Mouse (Mus musculus) cerebellum, postnatal 4 days (tissue): ENCODE data around the gene Faf2.
"Not testable (repeated sequence)": the region's sequence is repeated elsewhere in the genome, so short reads cannot be mapped to it uniquely, and the experiment has no call there.

Experiments
- DNase-seq, 2 experiments: peaks; one replicate each; pipeline ENCODE4 v3.0.0; 2022; ENCODE audit warnings: low spot score in 2 of 2, mixed read lengths in 1 of 2

Faf2 gene

DNA sequence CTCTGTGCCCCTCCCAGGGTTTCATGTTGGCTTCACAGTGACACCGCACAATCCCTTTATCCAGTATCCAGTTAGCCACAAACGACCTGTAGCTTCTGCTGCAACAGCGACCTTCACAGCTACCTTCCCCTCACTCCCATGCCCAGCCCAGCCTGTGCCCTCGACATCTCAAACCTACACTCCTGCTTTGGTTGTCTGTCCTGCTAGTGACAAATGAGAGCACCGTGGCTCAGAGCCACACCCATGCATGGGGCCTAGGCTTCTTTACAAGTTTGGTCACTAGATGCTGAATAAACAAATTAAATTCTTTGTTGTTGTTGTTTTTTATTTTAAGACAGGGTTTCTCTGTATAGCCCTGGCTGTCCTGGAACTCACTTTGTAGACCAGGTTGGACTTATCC is 14.4 kb upstream of the Faf2 start:
- DNase-seq: no peak

DNA sequence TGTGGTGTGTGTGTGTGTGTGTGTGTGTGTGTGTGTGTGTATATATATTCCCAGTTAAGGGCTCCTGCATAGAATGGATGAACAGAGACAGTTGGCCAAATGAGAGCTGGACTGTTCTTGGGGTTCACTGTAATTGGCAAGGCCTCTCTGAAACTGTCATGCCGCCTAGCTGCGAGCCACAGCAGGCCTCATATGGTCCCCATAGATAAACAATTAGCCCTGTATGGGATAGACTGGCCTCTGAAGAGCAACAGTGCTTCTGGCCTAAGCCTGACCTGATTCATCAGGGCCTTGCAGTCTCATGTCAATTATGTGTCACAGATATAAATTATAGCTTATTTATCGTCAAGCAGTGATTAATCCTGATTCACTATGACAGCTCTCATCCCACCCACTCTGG is 13.6 kb upstream of the Faf2 start:
- DNase-seq: no peak

DNA sequence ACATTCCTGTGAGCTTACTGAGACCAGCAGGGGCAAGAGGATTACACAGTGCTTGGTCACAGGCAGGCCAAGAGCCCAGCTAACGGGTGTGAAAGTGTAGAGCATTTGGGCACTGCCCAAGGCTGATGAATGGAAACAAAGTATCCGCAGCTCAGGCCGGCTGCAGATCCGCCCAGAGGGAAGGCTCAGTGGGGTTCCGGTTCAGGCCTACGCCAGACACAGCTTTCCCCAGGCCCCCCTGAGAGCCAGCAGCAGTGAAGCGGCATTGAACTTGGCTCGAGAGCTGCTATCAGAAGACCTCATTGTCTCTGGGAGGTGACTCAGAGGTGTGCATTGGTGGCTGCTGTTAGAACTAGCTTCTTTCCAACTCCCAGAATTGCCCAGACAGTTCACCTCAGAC is 12.9 kb upstream of the Faf2 start:
- DNase-seq: no peak

GRCm38 (mm10) chr13:54609301-54609700 is 12.3 kb upstream of the Faf2 start:
- no peak for DNase-seq

- DNase-seq: no peak
Measured at GRCm38 (mm10) chr13:54610613-54610971, 11.0 kb upstream of the Faf2 start.

DNA sequence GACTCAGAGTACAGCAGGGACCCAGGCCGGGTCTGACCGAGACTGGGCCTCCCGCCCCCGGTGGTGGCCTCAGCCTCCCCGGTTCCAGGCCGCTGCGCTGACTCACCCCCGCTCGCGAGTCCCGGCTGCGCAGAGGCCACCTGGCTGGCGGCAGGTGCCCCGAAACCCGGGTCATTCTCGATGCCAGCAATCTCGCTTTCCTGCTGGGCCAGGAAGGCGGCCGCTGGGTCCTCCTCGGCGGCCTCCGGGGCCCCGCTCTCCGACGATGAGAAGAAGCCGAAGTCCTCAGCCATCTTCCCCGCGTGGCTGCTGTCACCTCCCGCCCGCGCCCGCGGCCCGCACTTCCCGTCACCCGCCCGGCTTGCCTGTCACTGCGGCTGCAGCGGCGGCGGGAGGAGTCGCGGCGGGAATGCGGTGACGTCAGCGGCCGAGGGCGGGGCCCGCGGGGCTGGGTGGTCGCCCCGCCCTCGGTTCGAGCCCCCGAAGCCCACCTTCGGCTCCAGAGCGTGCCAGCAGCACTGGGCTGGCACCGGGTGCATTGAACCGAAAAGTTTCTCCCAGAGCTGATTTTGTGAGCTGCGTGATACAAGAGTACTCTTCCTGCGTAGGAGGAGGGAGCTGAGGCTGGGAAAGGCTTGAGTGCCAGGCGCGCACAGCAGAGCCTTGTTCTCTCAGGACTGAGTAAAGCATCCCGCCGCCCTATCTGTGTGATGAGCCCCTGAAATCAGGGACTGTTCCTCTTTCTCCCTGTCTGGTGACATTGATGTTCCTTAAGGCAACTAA is 10.4 kb upstream of the Faf2 start, which contains the start of gene Cltb:
Gene Cltb (minus strand): TSS at position 373 of the 783 bp plus-strand sequence.
- peak; percentile 89 to 92 for DNase-seq

GRCm38 (mm10) chr13:54613141-54613540 is 8.4 kb upstream of the Faf2 start:
- DNase-seq: not testable (repeated sequence)

DNA sequence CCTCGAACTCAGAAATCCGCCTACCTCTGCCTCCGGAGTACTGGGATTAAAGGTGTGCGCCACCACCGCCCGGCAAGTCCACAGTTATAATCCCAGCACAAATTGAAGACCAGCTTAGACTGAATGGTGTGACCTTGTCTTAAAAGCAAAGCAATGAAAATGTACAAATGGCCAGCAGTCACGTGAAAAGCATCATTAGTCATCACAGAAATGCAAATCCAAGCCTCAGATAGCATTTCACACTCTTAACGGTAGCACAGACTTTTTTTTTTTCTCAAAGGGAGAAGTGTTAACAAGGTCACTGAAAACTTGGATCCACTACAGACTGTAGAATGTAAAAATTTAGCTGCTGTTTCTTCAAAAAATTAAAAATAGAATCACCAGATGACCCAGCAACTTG is 5.3 kb upstream of the Faf2 start:
- no peak for DNase-seq

- no peak for DNase-seq
Measured at GRCm38 (mm10) chr13:54616998-54617397, 4.6 kb upstream of the Faf2 start.

DNA sequence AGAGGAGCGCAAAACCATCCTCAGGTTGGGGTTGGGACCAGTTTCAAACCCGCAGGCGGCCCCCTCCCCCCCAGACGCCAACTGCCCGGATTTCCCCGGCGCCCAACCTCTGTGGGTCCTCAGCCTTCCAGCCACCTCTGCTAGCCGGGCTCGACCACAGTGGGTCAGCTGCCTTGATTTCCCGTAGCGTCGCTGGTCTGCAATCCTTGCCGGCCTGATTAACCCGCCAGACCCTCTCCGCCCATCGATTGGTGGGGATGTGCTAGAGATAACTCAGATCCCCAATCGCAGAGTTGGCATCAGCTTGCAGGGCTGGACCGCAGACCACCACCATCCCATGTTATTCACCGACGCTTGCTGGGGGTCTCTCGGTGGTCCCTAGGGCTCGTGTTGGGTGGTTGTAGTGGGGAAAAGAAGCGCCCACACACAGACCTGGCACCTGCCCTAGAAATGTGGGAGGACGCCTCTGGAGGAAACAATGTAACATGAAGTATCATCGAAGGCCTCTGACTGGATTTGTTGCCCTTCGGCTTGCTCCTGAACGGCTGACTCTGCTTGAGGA is 457 bp downstream of the Faf2 start:
- DNase-seq: no peak

DNA sequence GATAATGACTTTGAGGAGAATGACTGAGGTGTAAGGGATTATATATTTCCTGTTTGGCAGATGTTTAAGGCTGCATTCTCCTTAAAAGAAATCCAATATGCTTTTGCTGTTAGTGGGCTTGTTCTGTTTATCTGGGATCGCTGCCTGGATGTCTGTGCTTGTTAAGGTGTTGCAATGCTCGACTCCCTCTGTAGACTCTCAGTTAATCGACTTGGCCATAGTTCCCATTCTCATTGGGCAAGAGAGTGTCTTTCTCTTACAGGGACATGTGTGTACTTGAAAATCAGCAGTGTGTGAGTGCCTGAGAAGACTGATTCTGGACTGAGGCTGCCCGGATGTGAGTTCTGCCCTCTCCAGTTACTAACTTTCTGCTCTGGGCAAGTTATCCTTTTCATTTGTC is 7.5 kb downstream of the Faf2 start:
- DNase-seq: no peak

- DNase-seq: no peak
Measured at GRCm38 (mm10) chr13:54632731-54633277, 11.2 kb downstream of the Faf2 start.

DNA sequence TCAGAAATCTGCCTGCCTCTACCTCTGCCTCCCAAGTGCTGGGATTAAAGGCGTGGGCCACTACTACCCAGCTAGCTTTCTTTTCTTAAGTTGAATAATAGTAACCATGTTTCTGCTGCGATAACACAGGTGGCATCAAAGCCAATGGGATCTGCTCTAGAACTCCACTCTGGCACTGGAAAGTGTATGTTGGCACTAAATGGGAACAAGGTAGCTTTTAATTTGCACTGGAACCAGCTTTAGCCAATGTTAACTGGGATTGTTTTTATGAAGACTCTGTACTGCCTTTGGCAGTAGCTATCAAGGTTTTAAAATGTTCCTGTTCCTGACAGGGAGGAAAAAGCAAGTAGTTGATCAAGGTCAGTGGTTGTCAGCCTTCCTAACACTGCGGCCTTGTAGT is 13.4 kb downstream of the Faf2 start:
- DNase-seq: no peak

DNA sequence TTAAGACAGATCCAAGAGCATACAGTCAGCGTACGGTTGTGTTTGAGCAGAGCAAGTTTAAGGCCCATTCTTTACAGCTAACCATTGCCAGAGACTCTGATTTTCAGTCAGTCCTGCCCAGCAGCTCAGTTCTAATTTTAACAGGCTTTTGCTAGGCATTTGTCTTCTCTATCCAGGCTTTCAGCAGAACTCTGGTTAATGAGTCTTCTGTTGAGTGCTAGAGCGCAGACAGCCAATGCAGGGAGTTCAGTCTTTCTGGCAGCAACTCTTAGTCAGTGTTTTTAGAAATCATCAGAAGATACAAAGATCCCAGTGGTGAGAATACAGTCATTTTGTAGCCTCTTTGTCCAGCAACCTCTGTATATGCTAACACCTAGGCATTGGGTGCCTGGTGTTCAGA is 28.9 kb downstream of the Faf2 start:
- DNase-seq: no peak

DNA sequence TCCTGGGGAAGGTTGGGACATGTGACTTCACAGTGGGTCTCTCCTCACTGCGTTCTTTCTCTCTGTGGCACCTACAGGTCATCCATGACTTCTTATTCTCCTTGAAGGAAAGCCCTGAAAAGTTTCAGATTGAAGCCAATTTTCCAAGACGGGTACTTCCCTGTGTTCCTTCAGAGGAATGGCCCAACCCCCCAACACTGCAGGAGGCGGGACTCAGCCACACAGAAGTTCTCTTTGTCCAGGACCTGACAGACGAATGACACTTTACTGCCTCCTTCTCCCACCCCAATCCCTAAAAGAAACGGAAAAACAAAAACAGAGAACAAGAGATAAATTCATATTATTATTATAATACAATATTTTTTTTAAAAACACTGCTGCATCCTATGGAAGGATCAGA is 39.3 kb downstream of the Faf2 start:
- no peak for DNase-seq

DNA sequence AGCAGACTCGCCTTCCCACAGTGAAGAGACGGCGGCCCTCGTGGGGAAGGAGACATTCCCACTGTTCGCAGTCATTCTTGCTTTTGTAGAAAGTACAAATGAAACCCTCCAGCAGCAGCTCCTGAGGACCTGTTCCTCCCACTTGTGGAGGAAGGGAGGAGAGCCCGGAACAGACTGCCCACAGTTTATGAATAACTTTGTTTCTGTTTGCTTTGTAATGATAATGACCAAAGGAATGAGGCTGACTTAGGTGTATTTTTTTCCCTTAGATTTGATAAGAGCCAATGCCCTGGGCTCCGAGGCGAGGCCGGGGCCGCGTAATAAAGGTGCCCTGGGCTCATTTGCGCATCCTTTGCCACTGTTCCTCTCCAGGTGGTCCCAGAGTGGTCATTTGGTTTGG is 39.8 kb downstream of the Faf2 start:
- DNase-seq: no peak

DNA sequence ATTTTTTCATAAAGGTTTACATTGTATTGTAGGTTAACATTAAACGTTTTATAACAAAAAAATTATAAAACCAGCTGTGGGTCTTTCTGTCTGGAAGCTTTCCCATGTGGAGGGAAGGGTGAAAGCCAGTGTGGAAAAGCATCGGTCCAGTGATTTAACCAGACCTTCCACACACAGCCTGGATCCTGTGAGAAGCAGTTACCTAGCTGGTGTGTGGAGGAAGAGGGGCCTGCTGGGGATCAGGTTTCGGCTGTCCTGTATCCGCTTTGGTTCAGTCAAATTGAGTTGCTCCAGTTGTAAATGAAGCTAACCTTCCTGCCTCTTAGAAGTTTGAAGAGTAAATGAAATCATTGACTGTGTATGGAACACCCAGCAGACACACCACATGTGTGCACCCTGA is 42.4 kb downstream of the Faf2 start:
- no peak for DNase-seq

DNA sequence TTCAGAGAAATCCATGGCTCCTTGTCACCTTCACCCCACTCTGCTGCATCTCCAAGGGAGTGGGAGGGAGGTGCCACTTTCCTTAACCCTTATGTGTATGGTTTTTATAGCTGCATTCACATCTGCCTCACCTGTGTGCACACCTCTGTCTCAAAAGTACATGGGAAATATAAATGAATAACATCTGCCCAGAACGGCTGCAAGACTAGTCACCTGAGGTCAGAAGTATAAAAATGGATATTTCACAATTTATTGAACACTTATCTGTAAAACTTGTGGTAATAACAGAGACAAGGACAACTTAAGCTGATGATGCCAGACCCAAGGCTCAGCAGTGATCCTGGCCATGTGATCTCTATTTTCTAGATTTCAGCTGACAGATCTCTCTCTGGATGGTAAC is 42.9 kb downstream of the Faf2 start:
- no peak for DNase-seq

GRCm38 (mm10) chr13:54665062-54665461 is 43.5 kb downstream of the Faf2 start:
- no peak for DNase-seq

DNA sequence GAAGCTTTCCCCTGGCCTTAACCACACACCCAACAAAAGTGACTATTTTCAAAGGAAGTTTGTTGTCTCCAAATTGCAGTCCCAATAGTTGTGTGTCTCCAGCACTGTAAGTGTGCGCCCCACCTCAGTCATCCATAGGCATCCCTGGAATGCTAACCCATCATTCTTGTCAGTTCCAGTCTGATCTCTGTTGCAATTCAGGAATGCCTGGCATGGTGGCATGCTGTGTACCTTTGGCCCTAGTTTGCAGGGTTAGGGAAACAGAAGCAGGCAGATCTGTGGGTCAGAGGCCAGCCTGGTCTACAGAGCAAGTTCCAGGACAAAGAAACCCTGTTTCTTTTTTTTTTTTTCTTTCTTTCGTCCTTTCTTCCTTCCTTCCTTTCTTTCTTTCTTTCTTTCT is 48.9 kb downstream of the Faf2 start:
- DNase-seq: no peak

GRCm38 (mm10) chr13:54675895-54676590 is 54.5 kb downstream of the Faf2 start:
- no peak for DNase-seq

- no peak for DNase-seq
Measured at GRCm38 (mm10) chr13:54678263-54678662, 56.7 kb downstream of the Faf2 start.
